Comparison of ENCODE assay signal across 10 mouse cellular contexts in the genomic region with DNA sequence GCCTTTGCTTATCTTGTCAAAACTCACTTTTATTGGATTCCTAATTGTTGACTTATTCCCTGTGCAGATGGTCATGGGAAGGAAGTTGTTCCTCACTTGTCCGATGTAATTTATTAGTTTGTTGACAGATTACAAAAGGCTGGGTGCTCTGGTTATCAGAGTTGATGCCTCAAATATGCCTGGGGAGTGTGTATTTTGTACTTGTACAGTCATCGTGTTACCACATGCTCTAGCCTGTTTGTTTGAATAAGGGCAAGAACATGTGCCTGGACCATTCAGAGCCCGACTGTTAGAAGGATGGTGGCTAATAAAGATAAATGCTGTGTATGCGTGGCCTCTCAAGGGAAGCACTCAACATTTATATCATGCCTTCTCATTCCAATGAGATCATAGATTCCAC.
DNase-seq lines count a peak whose midpoint lies in the region; ATAC-seq lines count a peak whose summit lies in the region.
"Had no signal": no experiment of that assay in that cellular context is flagged by ENCODE, and none has a peak within 500 bp of the region (broad histone marks: within the 10 kb centered on the region; RNA-seq: fewer than 3 reads in every experiment).

No protein-coding gene starts in this region.

- ATAC-seq in frontal cortex, adult (ENCODE audit: low TSS enrichment), result no peak

- peak; percentile 47 to 65 for DNase-seq in heart, adult 9 months (ENCODE audit: low spot score in 2 of 2)
- DNase-seq in heart, postnatal 10 days, result no peak
- peak; percentile 13 to 14 for DNase-seq in urinary bladder, postnatal 36 days (ENCODE audit: low spot score in 2 of 2)
- no peak for DNase-seq in urinary bladder, postnatal 4 days (ENCODE audit: low spot score in 2 of 2)
- DNase-seq in kidney, postnatal 10 days, result peak; percentile 4
- DNase-seq in thymus, postnatal 25 days, result no peak
- no peak for DNase-seq in adrenal gland, adult 8-10 months
- DNase-seq: cerebellum, adult 8-10 months; thymus, adult 18-20 months had no signal

- intact Hi-C loops in heart, postnatal 10 days (cut with DNase I), result loop anchor here (10.0 kb wide), 1 partner anchor 339 kb away; no protein-coding TSS in a partner anchor

Comparison
In these comparisons a context has a peak if more than half of its experiments do, and no peak if none do; other contexts are left out.
1. DNase-seq: peak in heart, adult 9 months (2 of 2), urinary bladder, postnatal 36 days (2 of 2) and kidney, postnatal 10 days (single experiment); none in heart, postnatal 10 days (0 of 2), urinary bladder, postnatal 4 days (0 of 2), thymus, postnatal 25 days (single experiment) and adrenal gland, adult 8-10 months (single experiment).